Mouse (Mus musculus): ENCODE data around the gene Cpne9.

GRCm38 (mm10) chr6:113272365-113272764 lies 9.7 kb upstream of the Cpne9 start:
- no peak for TF ChIP-seq CTCF (IDR thresholded peaks at IDR 0.05; ENCODE audit: low read depth)
- no peak for TF ChIP-seq EP300 (IDR thresholded peaks at IDR 0.05; ENCODE audit: low read depth)

Data from liver, postnatal 0 days (tissue).